Mouse (Mus musculus): ENCODE measurements around the gene Tax1bp3.

Gene Tax1bp3

GRCm38 (mm10) chr11:73230081-73230480 lies 53.2 kb downstream of the Tax1bp3 start:
- in situ Hi-C loops (cut with MboI): no loop called here

DNA sequence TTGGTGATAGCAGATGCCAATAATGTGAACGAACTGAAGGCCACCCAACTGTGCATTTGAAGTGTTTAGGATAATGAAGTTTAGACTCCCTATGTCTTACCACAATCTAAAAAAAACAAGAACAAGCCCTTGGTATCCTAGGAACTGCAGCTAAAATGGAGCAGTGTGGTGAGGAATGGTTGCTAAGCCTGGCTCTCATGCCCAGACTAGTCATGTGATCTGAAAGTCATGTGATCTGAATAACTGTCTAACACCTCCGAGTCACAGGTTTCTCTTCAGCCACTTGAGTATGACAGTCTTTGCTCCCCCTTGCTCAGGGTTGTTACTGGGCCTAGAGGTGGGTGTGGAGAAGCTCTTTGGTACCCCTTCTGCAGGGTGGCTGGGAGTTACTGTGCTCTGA lies 55.6 kb downstream of the Tax1bp3 start:
- in situ Hi-C loops (cut with MboI): no loop called here

All from mature B cell (primary cell).